21 mouse cellular contexts compared by ENCODE assay signal in genomic region chr6:29961081-29961480, GRCm38 (mm10). TPM values are rescaled to one million over a fixed set of nuclear protein-coding genes. Genes with fewer than 3 reads are reported as not detected.
DNase-seq lines count a peak whose midpoint lies in the region.
"Had no signal": no experiment of that assay in that cellular context is flagged by ENCODE, and none has a peak within 500 bp of the region (broad histone marks: within the 10 kb centered on the region; RNA-seq: fewer than 3 reads in every experiment).

No protein-coding gene starts in this region.

- H3K27ac ChIP-seq in forebrain, embryonic 10.5 days: no peak overlapping the region
- H3K27ac ChIP-seq: forebrain, embryonic 13.5 days; hindbrain, embryonic 12.5 days; limb, embryonic 13.5 days; liver, embryonic 13.5 days; lung, embryonic 15.5 days had no signal

- WGBS in forebrain, embryonic 10.5 days: 91% methylated on average over 6 of the region's 6 CpGs

- H3K4me3 ChIP-seq in forebrain, embryonic 10.5 days: no peak overlapping the region
- H3K4me3 ChIP-seq: forebrain, embryonic 13.5 days; hindbrain, embryonic 12.5 days; limb, embryonic 13.5 days; liver, embryonic 13.5 days; lung, embryonic 15.5 days had no signal

- no peaks in the 10 kb centered on the region for H3K36me3 ChIP-seq in forebrain, embryonic 10.5 days (replicated peaks)
- H3K36me3 ChIP-seq: hindbrain, embryonic 12.5 days; limb, embryonic 13.5 days; liver, embryonic 13.5 days; lung, embryonic 15.5 days had no signal

- no peaks in the 10 kb centered on the region for H3K27me3 ChIP-seq in forebrain, embryonic 10.5 days (ENCODE audit: poor library complexity, severe bottlenecking)
- H3K27me3 ChIP-seq: forebrain, embryonic 13.5 days; hindbrain, embryonic 12.5 days; limb, embryonic 13.5 days; liver, embryonic 13.5 days; lung, embryonic 15.5 days had no signal

- no peaks in the 10 kb centered on the region for H3K9me3 ChIP-seq in forebrain, embryonic 10.5 days
- H3K9me3 ChIP-seq: forebrain, embryonic 13.5 days; hindbrain, embryonic 12.5 days; limb, embryonic 13.5 days; liver, embryonic 13.5 days; lung, embryonic 15.5 days had no signal

- intact Hi-C loops in left cerebral cortex, postnatal 4 days (cut with DNase I): no loop called here

- H3K4me1 ChIP-seq in forebrain, embryonic 10.5 days: no peaks in the 10 kb centered on the region
- H3K4me1 ChIP-seq: forebrain, embryonic 13.5 days; hindbrain, embryonic 12.5 days; limb, embryonic 13.5 days; liver, embryonic 13.5 days; lung, embryonic 15.5 days had no signal

- peak; percentile 34 for DNase-seq in left cerebral cortex, adult 11 months (ENCODE audit: low spot score)
- no peak for DNase-seq in left cerebral cortex, postnatal 4 days
- DNase-seq in frontal cortex, postnatal 36 days (ENCODE audit: low spot score in 2 of 2): peak; percentile 50 to 59
- peak; percentile 6 to 27 for DNase-seq in left cerebral cortex, adult 8-10 months (ENCODE audit: low spot score in 2 of 2)
- peak; percentile 68 for DNase-seq in telencephalon, adult 2 months (ENCODE audit: low read depth, low spot score)
- no peak for DNase-seq in cerebellum, adult 18-20 months
- no peak for DNase-seq in forebrain, embryonic 10.5 days (ENCODE audit: extremely low spot score, low spot score)
- DNase-seq: adrenal gland, postnatal 36 days; cerebellum, adult 2 months; heart, postnatal 14 days; kidney, adult 9 months; kidney, postnatal 4 days; liver, embryonic 13.5 days; lung, postnatal 4 days; thymus, adult 18-20 months; thymus, postnatal 4 days had no signal

RNA-seq across cellular contexts. Expression of gene Strip2, which starts 44.3 kb away (rescaled TPM):
- 1 to 10 TPM; 5.2 to 6.1 TPM for total RNA-seq in left cerebral cortex, postnatal 4 days (2021)
- total RNA-seq in left cerebral cortex, adult 8-10 months (2022): 10 to 100 TPM; 37.7 to 60.0 (median 42.6) TPM
- 0.71 and 0.86 TPM in 2 replicates for polyA plus RNA-seq in forebrain, embryonic 10.5 days (2016; fragmentation: Nextera tagmentation; extraction: Ambion mirVana)
- total RNA-seq: neutrophil, adult 5-6 weeks had no signal

Comparison
In these comparisons a context has a peak if more than half of its experiments do, and no peak if none do; other contexts are left out.
1. DNase-seq: peak in left cerebral cortex, adult 11 months (single experiment), frontal cortex, postnatal 36 days (2 of 2), left cerebral cortex, adult 8-10 months (2 of 2) and telencephalon, adult 2 months (single experiment); none in left cerebral cortex, postnatal 4 days (single experiment), cerebellum, adult 18-20 months (0 of 2) and forebrain, embryonic 10.5 days (single experiment).
2. RNA of gene Strip2, which starts 44.3 kb away (total RNA-seq): 37.7 to 60.0 TPM in left cerebral cortex, adult 8-10 months; 5.2 to 6.1 TPM in left cerebral cortex, postnatal 4 days; every median in the first group is over 4 times any median in the second.